Mouse (Mus musculus) olfactory bulb, adult 2 months (tissue): Measurements from ENCODE around the gene Lamtor2.

Source experiments
- CTCF ChIP-seq: fragments of 200-500 bp; IDR thresholded peaks from 2 replicates; pipeline ENCODE4 v1.5.1; 2012; ENCODE audit warnings: low read depth, mild to moderate bottlenecking, low read length, moderate library complexity; ENCODE audit not compliant: insufficient read depth
- POLR2A ChIP-seq: fragments of 200-500 bp; IDR thresholded peaks from 2 replicates; pipeline ENCODE4 v1.6.1; 2012; ENCODE audit warnings: mild to moderate bottlenecking, low read depth, low read length, moderate library complexity; ENCODE audit not compliant: insufficient read depth

DNA sequence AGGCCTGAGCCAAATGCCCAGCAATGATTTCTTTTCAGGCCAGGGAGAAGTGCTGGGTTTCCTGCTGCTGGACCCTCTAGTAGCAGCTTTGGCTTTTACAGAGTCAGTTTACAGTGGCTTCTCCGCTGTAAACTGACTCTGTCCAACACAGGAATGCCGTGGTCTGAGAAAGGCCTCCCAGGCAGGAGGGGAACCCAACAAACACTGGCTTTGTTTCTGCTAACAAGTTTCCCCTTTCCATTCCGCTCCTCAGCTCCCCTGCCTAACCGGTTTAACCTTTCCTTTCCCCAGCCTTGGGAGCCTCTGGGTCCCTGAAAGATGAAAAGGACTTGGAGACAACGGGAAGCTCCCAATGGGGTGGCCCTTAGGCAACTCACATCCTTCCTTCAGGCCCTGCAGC, 37.4 kb upstream of the Lamtor2 start:
- TF ChIP-seq POLR2A (no peak), CTCF (no peak)
